Mouse (Mus musculus) erythroblast, embryonic 14.5 days (primary cell): ENCODE data around the gene Tmem59. TPM values are rescaled to one million over a fixed set of nuclear protein-coding genes. Genes with fewer than 3 reads are reported as not detected.

Source experiments
- H3K27me3 ChIP-seq: 2 replicates; pipeline ENCODE4 v1.6.1; 2012; ENCODE audit warnings: inconsistent platforms; ENCODE audit not compliant: control insufficient read depth
- H3K36me3 ChIP-seq: 2 replicates; pipeline ENCODE4 v1.6.1; 2012; ENCODE audit warnings: mild to moderate bottlenecking, inconsistent platforms; ENCODE audit not compliant: control insufficient read depth
- H3K4me1 ChIP-seq: 2 replicates; pipeline ENCODE4 v1.6.1; 2012; ENCODE audit warnings: inconsistent platforms; ENCODE audit not compliant: control insufficient read depth
- H3K4me3 ChIP-seq: replicated peaks from 2 replicates; pipeline ENCODE3; 2012; ENCODE audit warnings: moderate library complexity, mild to moderate bottlenecking, inconsistent platforms
- H3K9me3 ChIP-seq: 2 replicates; pipeline ENCODE4 v1.6.1; 2012; ENCODE audit warnings: low read length, inconsistent platforms, mixed read lengths; ENCODE audit not compliant: control insufficient read depth
- GATA1 ChIP-seq: IDR thresholded peaks from 2 replicates; pipeline ENCODE4 v1.6.1; 2012; ENCODE audit warnings: low read length, inconsistent platforms, mixed read lengths
- TAL1 ChIP-seq: IDR thresholded peaks from 3 replicates; pipeline ENCODE4 v1.6.1; 2012; ENCODE audit warnings: low read length, inconsistent platforms, mixed read lengths
- polyA plus RNA-seq: library from polyadenylated mRNA; stranded (reverse); fragments of >175 nt; gene quantifications from 2 replicates; pipeline ENCODE4 v1.2.3, GENCODE M21; 2012

Gene Tmem59
- polyA plus RNA-seq, 1 experiment: 10.0 TPM

DNA sequence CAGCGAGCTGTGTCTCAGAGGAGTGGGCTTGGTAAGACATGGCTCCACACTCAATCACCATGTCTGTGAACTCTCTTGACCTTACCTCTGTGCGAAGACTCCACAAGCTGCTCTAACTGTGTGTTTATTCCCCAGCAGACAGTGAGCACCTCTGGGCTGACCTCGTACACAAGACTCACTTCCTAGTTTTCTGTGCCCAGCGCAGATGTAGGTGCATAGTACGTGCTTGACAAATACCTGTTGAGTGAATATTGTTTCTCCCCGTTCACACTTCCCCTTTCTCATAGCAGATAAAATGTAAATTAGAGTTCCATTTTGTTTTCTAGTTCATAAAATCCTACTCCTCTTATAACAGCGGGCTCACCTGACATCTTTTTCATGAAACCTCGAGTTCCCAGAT lies 34.7 kb upstream of the Tmem59 start:
- no peaks in the 10 kb centered on the region for H3K27me3 ChIP-seq
- H3K4me3 ChIP-seq: no peak overlapping the region
- no peaks in the 10 kb centered on the region for H3K4me1 ChIP-seq
- no peak for TF ChIP-seq TAL1
- no peak for TF ChIP-seq GATA1
- no peaks in the 10 kb centered on the region for H3K9me3 ChIP-seq
- peaks cover 54% of the 10 kb centered on the region for H3K36me3 ChIP-seq

DNA sequence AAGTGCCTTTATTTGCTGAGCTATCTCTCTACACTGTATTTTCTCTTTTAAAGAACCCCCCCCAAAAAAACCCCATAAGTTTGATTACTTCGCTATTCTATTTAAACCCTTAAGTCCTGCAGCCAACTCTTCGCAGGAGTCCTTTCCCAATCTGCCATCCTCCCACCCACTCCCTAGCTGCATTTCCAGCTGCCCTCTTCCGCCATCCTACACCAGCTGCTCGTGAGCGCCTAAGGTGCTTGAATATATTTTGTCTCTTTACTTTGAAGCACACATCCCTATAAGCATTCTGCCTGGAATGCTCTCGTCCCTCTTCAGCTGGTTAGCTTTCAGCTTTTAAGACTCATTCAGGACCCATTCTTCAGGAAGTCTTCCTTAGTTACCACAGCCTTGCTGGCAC lies 27.2 kb upstream of the Tmem59 start:
- peaks cover 53% of the 10 kb centered on the region for H3K36me3 ChIP-seq

DNA sequence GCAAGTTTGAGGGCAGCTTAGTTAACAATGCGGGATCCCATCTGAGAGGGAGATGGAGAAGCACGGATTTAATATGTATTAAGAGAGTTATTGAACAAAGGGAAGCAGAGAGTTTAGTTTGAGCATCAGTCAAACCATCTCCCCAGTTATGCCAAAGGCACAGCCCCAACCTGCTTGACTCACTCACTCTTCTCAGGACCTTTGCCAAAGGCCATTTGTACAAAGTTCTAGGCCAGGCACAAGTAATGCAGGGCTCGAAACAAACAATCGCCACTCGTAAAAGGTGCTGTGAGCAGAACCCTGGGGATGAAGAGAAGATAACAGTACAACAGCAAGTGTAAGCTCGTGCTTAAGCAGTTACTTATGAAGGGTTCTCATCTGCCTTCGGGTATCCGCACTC lies 25.6 kb upstream of the Tmem59 start:
- Histone ChIP-seq H3K4me3 (no peak overlapping the region), H3K9me3 (no peaks in the 10 kb centered on the region), H3K27me3 (no peaks in the 10 kb centered on the region), H3K36me3 (peaks cover 49% of the 10 kb centered on the region), H3K4me1 (peaks cover 1% of the 10 kb centered on the region; the same call in 1 of the 2 replicates)
- no peak for TF ChIP-seq TAL1
- TF ChIP-seq GATA1: no peak

More for the DNA sequence above, 27.2 kb upstream of the Tmem59 start:
- Histone ChIP-seq H3K4me1 (no peaks in the 10 kb centered on the region), H3K9me3 (no peaks in the 10 kb centered on the region), H3K4me3 (no peak overlapping the region), H3K27me3 (no peaks in the 10 kb centered on the region)
- TF ChIP-seq TAL1 (no peak), GATA1 (no peak)

DNA sequence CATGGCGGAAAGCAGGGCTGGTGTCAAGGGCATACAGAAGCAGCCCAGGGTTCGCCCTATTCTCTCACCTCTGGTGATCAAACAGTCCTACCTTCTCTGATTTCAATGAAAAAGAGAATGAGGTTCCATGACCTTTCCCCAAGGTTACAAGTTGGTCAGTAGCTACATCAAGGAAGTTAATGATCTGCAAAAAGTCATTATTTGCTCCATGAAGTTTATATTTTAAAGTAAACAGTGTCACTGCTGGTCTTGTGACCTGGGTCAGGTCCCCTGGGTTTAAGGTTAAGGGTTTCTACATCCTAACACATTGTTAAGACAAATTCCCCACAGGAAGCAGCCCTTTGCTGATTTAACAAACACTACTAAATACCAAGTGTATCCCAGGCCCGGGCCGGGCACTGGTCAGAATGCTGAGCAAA lies 21.2 kb upstream of the Tmem59 start:
- Histone ChIP-seq H3K27me3 (no peaks in the 10 kb centered on the region), H3K4me1 (peaks cover 1% of the 10 kb centered on the region; the same call in 1 of the 2 replicates), H3K9me3 (no peaks in the 10 kb centered on the region), H3K4me3 (no peak overlapping the region), H3K36me3 (peaks cover 68% of the 10 kb centered on the region)
- no peak for TF ChIP-seq TAL1
- no peak for TF ChIP-seq GATA1

DNA sequence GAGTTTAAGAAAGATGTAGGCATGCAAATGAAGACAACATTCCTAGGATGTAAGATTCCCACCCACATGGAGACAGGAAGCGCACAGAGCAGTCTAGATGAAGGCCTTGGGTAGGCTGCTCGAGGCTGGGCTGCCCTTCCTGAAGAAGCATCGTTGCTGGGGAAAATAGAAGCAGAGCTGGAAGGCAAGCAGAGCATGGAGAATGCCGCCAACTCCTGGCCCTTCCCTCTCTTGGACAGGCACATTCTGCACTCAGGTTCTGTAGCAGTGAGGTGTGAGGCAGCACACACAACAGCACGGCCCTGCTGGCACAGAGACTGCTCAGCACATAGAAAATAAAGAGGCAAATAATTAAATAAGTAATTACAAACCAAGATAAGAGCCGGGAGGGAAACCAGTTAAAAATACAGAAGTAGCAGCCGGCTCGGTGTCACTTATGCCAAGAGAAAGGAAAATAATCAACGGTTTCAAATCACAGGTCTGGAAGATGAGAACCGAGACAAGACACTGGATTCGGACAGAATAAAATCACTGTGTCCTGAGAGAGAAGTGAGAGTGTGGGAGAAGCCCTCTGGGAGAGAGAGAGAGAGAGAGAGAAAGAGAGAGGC lies 18.9 kb upstream of the Tmem59 start:
- Histone ChIP-seq H3K9me3 (no peaks in the 10 kb centered on the region), H3K4me3 (no peak overlapping the region), H3K27me3 (no peaks in the 10 kb centered on the region), H3K4me1 (peaks cover 1% of the 10 kb centered on the region; the same call in 1 of the 2 replicates), H3K36me3 (peaks cover 69% of the 10 kb centered on the region)
- TF ChIP-seq GATA1 (no peak), TAL1 (no peak)

DNA sequence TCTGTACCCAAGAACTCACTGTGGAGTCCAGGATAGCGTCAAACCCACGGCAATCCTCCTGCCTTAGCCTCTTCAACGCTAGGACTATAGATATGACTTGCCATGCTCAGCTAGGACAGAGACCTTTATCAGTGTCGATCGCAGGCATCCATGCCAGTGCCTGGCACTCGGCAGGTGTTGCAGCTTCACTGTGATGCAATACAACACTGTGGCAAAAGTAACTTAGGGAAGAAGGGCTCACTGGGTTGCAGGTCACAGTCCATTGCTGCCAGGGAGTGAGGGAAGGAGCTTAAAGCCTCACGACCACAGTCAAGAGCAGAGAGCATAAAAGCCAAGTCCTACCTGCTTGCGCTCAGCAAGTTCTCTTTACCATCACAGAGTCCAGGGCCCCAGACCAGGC lies 18.0 kb upstream of the Tmem59 start:
- Histone ChIP-seq H3K36me3 (peaks cover 69% of the 10 kb centered on the region), H3K4me3 (no peak overlapping the region), H3K4me1 (peaks cover 3% of the 10 kb centered on the region; the same call in 1 of the 2 replicates), H3K27me3 (no peaks in the 10 kb centered on the region), H3K9me3 (no peaks in the 10 kb centered on the region)
- no peak for TF ChIP-seq TAL1
- no peak for TF ChIP-seq GATA1

DNA sequence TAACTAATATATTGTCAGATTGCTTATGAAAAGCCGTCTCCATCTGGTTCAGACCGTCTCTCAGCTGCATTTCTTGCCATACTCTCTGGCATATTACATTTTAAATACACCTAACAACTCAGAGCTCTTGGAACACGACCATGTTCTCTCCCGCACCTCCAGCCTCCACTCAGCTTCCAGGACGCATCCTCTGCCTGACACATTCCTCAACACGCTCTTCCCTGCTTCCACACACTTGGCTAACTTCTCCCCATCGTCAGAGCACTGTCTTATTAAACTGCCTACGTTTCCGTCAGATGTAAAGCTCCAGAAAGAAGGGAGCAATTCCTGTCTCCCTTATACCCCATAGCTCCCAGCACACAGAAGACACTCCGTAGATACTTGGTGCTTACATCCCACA lies 14.9 kb upstream of the Tmem59 start:
- H3K27me3 ChIP-seq: no peaks in the 10 kb centered on the region
- H3K4me1 ChIP-seq: 0 out of 2 replicates have a peak, but pooled peaks cover 1% of the 10 kb centered on the region
- TF ChIP-seq TAL1 (no peak), GATA1 (no peak)
- H3K36me3 ChIP-seq: peaks cover 60% of the 10 kb centered on the region
- no peaks in the 10 kb centered on the region for H3K9me3 ChIP-seq
- H3K4me3 ChIP-seq: no peak overlapping the region

DNA sequence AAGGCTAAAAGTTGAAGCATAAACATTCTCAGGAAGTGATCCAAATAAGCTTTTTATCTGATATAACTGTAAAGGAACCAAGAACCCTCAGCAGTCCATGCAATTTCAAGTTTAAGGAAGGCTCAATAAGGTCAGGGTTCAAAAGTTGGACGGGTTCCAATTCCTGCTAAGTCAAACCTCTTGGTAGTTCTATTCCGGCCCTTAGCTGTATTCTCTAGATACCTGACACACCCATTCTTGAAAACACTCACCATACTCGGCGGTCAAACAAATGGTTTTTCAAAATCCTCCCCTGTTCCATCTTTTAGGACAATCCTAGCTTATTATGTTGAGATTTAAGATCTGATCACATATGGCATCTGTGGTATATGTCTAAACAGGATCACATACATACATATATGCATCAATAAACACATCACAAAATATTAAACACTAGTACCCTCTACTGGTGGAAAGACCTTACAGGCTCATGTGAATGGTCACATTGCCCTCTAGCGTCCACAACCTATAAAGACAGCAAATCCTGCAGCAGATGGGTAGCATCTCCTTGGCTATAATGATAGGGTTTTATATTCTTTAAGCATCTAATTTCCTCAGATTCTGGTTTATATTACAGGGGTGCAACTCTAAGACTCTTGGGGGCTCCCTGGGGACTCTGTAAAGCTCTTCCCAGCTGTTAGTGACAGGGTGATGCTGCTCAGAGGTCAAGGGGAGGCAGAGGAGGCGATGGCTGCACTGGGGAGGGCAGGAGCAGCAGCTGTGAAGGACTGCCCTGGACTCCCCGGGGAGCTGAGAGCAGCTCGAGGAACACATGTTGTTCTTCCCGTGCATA lies 14.2 kb upstream of the Tmem59 start:
- Histone ChIP-seq H3K4me3 (no peak overlapping the region), H3K27me3 (no peaks in the 10 kb centered on the region), H3K9me3 (no peaks in the 10 kb centered on the region), H3K36me3 (peaks cover 59% of the 10 kb centered on the region), H3K4me1 (0 out of 2 replicates have a peak, but pooled peaks cover 1% of the 10 kb centered on the region)
- no peak for TF ChIP-seq GATA1
- TF ChIP-seq TAL1: no peak

DNA sequence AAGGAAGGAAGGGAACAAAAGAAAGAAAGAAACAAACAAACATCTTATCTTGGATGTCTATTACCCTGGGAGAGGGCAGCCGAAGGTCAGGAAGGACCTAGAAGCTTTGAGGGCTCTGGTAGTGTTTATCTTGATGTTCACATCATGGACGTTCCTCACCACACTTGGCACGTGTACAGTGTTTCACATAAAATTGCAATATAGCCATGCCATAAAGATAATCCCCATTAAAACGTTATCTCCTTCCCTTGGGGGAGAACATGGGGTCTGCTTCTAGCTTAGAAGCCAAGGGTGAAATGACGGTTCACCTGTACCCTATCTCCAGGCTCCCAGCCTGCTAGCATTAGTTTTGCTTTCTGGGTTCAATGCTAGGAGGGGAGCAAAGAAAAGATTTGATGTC lies 11.5 kb upstream of the Tmem59 start:
- Histone ChIP-seq H3K36me3 (peaks cover 54% of the 10 kb centered on the region), H3K4me3 (no peak overlapping the region), H3K4me1 (0 out of 2 replicates have a peak, but pooled peaks cover 1% of the 10 kb centered on the region), H3K27me3 (no peaks in the 10 kb centered on the region), H3K9me3 (no peaks in the 10 kb centered on the region)
- TF ChIP-seq TAL1 (no peak), GATA1 (no peak)
